Mouse (Mus musculus) retina, adult 2 months (tissue): Measurements from ENCODE around the gene Itga9.

Experiments
- DNase-seq: peaks from one replicate; pipeline ENCODE4 v3.0.0-alpha.2; 2012; ENCODE audit warnings: low read depth, low spot score

The Itga9 gene

DNA sequence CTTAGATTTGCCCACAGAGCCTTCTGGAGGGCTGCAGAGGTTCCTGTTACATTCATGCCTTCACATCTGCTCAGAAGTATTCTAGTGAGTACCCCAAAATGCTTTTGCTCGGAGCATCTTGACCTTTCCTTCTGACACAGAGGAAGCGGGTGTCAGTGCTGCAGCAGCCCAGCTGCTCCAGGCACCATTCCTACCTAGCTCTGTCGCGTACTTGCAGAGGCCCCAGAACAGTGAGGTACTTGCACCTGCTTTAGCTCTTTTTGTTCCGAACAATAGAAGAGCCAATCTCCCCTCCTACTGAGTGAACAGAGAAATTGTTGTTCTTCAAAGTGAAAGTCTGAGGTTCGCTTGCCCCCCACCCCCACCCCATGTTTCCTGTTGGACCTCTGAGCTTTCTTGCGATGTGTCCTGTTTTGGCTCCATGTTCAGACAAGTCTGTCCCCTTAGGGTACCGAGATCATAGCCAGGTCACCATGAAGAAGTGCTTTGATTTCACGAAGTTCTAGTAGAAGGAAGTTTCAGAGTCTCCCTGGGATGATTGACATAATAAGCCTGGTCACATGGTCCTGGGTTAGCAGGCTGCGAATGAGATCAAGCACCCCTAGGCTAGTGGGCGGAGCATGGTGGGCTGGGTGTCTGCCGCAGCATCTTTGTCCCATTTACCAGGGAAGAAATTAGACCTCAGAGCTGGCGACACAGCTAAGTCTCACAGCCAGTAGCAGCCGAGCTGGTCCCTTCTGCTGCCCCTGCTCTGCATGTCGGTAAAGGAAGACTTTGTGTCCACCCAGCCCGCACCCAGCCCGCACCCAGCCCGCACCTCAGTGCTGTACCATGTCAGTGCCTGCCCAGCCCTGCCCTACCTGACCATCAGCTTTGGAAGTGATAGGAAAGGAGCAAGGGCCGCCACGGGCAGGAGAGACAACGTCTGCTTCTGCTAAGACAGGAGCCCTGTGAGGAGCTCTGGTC is 215.0 kb downstream of the Itga9 start:
- no peak for DNase-seq

DNA sequence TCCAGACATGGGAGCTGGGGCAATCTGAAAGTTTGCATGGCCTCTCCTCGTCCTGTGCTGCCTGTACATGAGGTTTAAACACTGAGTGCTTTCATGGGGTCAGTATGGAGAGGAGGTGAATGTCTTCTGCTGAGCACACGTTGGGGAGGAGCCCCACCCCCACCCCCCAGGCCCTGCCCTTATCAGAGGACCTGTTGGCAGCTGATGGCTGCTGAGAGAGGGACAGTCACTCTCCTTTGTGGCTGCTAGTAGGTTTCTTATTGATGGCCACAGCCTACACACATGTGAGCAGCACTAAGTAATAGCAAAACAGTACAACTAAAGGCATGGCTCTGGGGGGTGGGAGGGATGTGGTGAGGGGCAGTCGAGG is 215.7 kb downstream of the Itga9 start:
- no peak for DNase-seq

DNA sequence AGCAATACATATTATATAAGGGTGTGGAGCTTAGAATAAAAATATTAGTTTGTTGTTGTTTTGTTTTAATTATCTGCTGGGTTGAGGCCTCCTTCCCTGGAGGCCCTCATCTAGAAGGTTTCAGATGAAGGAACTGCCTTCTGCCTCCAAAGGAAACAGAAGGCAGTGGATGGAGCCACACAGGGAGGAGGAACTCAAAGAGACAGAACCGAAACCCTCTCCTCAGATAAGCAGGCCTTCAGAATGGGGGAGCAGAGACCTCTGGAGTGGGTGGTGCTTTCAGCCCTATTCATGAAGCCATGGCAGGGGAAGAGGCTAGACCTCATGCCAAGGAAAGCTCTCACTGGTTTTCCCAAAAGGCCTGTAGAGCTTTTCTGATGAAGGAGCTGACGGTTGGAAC is 216.1 kb downstream of the Itga9 start:
- DNase-seq, result no peak

GRCm38 (mm10) chr9:118831080-118831479 is 224.6 kb downstream of the Itga9 start:
- no peak for DNase-seq

GRCm38 (mm10) chr9:118832533-118832932 is 226.0 kb downstream of the Itga9 start:
- DNase-seq, result no peak

DNA sequence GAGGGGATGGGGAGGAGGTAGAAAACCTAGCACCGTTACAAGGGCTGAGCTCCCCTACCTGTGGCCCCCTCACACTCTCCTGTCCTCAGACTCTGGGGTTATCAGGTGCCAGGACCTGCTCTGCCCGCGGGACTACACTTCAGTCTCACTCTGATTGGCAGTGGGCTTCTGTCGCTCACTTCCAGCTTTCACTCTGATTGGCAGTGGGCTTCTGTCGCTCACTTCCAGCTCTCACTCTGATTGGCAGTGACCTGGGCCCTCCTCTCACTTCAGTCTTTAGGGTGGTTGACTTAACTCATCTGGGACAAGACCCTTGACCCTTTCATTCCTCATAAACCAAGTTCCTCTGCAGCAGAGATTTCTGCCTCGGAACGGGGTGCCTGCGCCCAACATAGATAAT is 226.9 kb downstream of the Itga9 start:
- no peak for DNase-seq

GRCm38 (mm10) chr9:118838910-118839667 is 232.6 kb downstream of the Itga9 start:
- DNase-seq, result no peak

GRCm38 (mm10) chr9:118841247-118841646 is 234.8 kb downstream of the Itga9 start:
- DNase-seq, result no peak

DNA sequence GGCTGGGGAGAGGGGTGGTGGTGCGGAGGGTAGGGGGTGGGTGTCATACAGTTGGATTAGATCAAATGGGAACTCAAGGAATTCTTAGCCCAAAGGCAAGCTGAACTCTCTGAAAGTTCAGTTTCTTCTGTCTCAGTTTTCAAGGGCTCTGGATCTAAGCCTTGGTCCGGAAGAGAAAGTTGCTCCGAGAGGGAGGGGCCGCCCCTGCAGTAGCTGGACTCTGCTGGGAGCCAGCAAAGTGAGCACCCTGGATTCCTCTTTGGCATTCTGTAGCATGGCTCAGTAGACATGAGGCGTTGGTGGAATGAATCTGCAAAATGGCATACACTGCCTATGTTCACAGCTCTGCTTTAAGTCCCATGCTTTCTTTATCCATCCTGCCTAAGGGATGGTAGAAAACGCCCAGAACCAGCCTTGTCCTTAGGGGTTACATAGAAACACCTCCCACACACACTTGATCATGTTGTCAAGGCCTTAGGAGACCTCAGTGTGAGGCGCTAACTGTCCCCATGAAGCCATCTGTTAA is 235.5 kb downstream of the Itga9 start:
- no peak for DNase-seq

- DNase-seq, result no peak
Measured at GRCm38 (mm10) chr9:118843711-118844110, 237.2 kb downstream of the Itga9 start.

DNA sequence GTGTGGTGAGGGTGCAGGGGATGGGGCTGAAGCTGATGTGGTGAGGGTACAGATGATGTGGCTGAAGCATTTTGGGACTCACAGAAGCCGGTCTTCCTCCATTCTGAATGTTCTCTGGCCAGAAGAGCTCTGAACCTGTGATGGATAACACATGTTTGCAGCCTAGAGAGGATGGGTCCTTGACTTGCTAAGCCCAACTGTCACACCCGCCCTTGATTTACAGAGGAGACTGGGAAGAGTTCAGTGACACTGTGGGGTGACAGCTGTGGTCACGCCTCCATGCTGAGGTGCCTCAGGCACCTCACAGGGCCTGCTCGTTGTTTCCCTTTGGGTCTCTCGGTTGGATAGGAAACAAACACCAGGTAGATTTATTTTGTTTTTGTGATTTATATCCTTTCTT is 238.5 kb downstream of the Itga9 start:
- no peak for DNase-seq

GRCm38 (mm10) chr9:118846766-118847165 is 240.3 kb downstream of the Itga9 start:
- DNase-seq, result no peak

DNA sequence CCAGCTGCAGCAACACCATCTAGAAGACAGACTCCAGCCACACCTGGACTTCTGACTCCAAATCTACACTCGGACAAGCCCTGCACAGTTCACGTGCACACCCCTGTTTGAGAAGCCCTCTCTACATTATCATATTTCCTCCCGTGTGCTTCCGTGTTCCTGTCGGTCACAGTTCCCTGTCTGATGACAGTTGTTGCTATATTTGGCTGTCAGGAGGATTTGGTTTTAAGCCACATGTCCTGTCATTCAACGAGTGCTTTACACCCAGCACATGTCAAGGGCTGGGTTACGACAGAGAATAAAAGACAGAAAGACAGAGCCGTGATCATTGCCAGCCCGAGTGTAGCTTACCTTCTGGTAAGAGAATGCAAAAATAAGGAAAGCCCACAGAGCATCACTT is 250.2 kb downstream of the Itga9 start:
- no peak for DNase-seq

DNA sequence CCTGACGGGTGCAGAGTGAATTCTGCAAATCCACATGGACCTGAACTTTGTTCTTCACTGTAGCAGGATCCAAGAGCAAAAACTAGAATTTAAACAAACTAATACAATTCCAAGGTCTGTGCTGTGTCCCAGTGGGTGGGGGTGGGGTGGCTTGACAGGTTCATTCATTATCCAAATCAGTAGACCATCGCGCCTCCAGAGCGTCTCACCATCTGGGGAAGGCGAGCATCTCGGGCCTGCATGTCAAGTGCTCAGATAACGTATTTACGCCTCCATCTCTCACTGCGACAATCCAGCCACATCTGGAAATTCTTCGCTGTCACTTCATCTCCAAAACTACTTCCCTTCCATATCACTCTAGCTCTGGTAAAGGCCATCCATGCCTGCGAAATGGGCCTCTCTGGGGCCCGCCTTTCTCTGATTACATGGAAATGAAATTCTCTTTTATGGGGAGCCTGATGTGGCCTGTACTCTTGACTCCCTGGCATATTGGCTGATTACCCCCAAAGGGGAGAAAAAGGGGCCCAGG is 254.2 kb downstream of the Itga9 start:
- no peak for DNase-seq

DNA sequence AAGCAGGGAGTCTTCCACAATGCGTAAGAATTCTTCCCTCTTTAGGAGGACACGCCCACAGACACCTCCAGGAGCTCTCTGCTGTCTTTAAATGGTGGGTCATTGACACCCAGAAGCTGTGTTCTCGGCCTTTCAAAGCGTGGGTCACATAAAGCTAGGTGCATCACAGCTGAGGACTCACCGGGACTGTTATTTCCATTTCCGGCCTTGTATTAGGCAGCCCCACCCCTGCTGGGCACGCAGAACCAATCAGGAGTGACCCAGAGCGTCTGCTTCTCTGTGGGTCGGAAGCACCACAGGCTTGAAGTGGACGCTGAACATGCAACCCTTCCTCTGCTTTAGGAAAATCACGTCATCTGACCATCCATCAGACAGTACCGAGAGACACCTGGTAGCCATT is 255.7 kb downstream of the Itga9 start:
- DNase-seq, result no peak

DNA sequence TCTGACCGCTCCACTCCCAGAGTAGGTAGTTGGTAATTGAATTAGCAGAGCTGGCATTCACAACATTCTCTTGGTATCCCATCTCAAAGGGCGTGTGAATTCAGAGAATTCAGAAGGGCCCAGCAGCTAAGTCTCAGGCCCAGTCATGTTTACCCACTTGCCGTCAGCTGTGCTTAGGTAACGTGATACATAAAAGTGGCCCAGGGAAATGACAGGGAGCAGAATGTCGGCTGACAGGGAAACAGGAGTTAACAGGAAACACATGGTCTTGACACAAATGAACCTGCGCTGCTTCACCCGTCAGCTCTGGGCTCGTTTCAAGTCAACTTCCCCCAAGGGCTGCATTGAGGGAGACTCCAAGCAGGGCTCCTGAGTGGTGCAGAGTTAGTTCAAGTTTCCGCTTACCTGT is 256.4 kb downstream of the Itga9 start:
- no peak for DNase-seq

- DNase-seq, result no peak
Measured at GRCm38 (mm10) chr9:118863528-118863927, 257.0 kb downstream of the Itga9 start.

DNA sequence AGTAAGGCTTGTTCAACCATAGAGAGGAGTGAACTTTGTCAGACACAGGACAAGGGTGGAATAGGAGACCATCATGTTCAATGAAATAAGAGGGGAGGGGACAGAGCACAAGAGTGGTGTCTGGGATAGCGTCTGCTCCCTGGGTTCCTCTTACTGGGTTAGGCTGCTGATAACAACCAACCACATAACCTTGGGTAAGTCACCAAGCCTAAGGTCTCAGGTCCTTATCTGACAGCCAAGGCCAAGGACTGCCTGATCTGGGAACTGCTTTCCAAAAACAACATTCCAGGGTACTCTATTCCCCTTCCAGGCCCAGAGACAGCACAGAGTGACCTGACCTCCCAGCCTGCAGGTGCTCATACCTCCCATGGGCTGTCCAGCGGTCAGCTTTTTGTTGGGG is 260.5 kb downstream of the Itga9 start:
- DNase-seq, result no peak

GRCm38 (mm10) chr9:118867851-118868250 is 261.4 kb downstream of the Itga9 start:
- no peak for DNase-seq

DNA sequence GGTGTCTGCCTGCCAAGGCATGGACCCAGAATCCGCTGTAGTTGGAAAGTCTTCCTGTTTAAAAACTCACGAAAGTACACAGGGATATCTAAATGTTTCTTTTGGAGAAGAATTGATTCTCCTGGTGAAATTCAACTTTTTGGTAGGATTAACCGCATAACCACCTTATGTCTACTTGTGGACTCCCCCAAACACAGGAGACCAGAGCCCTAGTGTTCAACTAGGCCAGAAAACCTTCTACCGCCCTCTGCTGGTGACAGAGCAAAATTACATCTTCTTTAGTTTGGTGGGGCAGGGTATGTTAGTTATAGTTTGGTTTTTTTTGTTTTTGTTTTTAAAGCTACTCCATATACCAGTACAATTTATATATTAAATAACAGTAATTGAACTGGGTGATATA is 264.6 kb downstream of the Itga9 start:
- peak; percentile 18 for DNase-seq

GRCm38 (mm10) chr9:118873031-118873430 is 266.5 kb downstream of the Itga9 start:
- DNase-seq, result no peak

DNA sequence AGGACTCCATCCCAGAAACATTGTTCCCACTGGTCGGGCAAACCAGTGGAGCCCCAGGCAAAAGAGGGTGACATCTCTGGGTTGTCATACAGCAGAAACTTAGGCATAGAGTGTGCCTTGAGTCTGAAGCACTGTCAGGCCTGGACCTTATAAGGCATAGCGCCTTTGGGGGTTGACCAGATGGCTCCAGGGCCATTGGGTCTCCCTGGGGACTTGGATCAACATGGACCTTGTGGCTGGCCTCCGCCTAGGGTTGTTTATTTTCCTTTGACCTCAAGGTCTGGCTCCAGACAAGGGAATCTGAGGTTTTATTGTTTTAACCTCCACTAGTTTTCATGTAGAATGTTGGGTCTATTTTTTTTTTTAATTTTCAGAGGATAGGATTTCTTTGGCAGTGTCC is 267.1 kb downstream of the Itga9 start:
- DNase-seq, result no peak
